Comparison of ENCODE assay signal across 16 mouse cellular contexts in the genomic region with DNA sequence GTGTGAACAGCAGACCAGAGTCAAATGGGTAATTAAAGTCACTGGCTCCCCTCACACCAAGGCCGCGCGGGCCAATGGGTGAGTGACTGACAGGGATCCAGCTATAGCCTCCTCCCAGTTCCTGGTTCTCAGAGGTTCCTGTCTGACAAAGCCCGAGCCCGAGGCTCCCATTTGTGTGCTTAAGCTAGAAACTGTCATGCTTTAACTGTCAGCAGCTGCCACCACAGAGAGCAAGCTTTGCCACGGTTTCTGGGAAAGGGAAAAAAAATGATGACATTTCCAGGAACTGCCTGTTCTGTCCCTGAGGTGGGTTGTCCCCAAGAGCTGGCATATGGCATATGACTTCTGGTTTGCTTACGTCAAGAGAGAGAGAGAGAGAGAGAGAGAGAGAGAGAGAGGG.
A peak's percentile ranks its signal among the peaks of the same experiment; 100 is the strongest.
DNase-seq lines count a peak whose midpoint lies in the region; ATAC-seq lines count a peak whose summit lies in the region.
"Had no signal": no experiment of that assay in that cellular context is flagged by ENCODE, and none has a peak within 500 bp of the region (broad histone marks: within the 10 kb centered on the region; RNA-seq: fewer than 3 reads in every experiment).

No protein-coding gene starts in this region.

- whole genome bisulfite sequencing in hindbrain, embryonic 15.5 days = 35% methylated on average over 7 of the region's 7 CpGs
- 52% methylated on average over 7 of the region's 7 CpGs for WGBS in midbrain, embryonic 13.5 days

- no peaks in the 10 kb centered on the region for H3K27me3 ChIP-seq in hindbrain, embryonic 15.5 days
- H3K27me3 ChIP-seq in midbrain, embryonic 13.5 days = no peaks in the 10 kb centered on the region
- H3K27me3 ChIP-seq: embryonic facial prominence, embryonic 15.5 days; midbrain, embryonic 12.5 days had no signal

- 0 out of 2 replicates have a peak, but pooled peaks cover 4% of the 10 kb centered on the region for H3K4me1 ChIP-seq in hindbrain, embryonic 15.5 days (replicated peaks)
- peaks cover 4% of the 10 kb centered on the region; the same call in 1 of the 2 replicates for H3K4me1 ChIP-seq in midbrain, embryonic 13.5 days (replicated peaks)
- H3K4me1 ChIP-seq: embryonic facial prominence, embryonic 15.5 days had no signal

- no peak overlapping the region for H3K4me3 ChIP-seq in hindbrain, embryonic 15.5 days
- H3K4me3 ChIP-seq in midbrain, embryonic 13.5 days (replicated peaks) = no peak overlapping the region
- H3K4me3 ChIP-seq: embryonic facial prominence, embryonic 15.5 days; midbrain, embryonic 12.5 days had no signal

- H3K27ac ChIP-seq in hindbrain, embryonic 15.5 days (replicated peaks) = peak overlapping the region; percentile 10
- H3K27ac ChIP-seq in midbrain, embryonic 13.5 days = 0 out of 2 replicates have a peak overlapping the region, but pooled peaks have one; percentile 49
- H3K27ac ChIP-seq: embryonic facial prominence, embryonic 15.5 days; midbrain, embryonic 12.5 days had no signal

- H3K36me3 ChIP-seq in hindbrain, embryonic 15.5 days = no peaks in the 10 kb centered on the region
- no peaks in the 10 kb centered on the region for H3K36me3 ChIP-seq in midbrain, embryonic 13.5 days
- H3K36me3 ChIP-seq: embryonic facial prominence, embryonic 15.5 days; midbrain, embryonic 12.5 days had no signal

- H3K9ac ChIP-seq in hindbrain, embryonic 15.5 days = no peak overlapping the region
- no peak overlapping the region for H3K9ac ChIP-seq in midbrain, embryonic 13.5 days (replicated peaks)
- H3K9ac ChIP-seq: embryonic facial prominence, embryonic 15.5 days; lung, embryonic 14.5 days; midbrain, embryonic 12.5 days had no signal

- 0 out of 2 replicates have a peak, but pooled peaks have one; percentile 19 for ATAC-seq in hindbrain, embryonic 15.5 days (ENCODE audit: low FRiP score, low read depth)
- no peak for ATAC-seq in midbrain, embryonic 13.5 days

- H3K9me3 ChIP-seq in hindbrain, embryonic 15.5 days = no peaks in the 10 kb centered on the region
- no peaks in the 10 kb centered on the region for H3K9me3 ChIP-seq in midbrain, embryonic 13.5 days
- H3K9me3 ChIP-seq: embryonic facial prominence, embryonic 15.5 days; midbrain, embryonic 12.5 days had no signal

- no peak overlapping the region for H3K4me2 ChIP-seq in hindbrain, embryonic 15.5 days
- H3K4me2 ChIP-seq in midbrain, embryonic 13.5 days (replicated peaks) = no peak overlapping the region
- H3K4me2 ChIP-seq: embryonic facial prominence, embryonic 15.5 days; lung, embryonic 14.5 days; midbrain, embryonic 12.5 days had no signal

- peak; percentile 14 to 21 for DNase-seq in frontal cortex, postnatal 36 days (ENCODE audit: low spot score in 2 of 2)
- DNase-seq in frontal cortex, postnatal 25 days (ENCODE audit: low spot score in 2 of 2) = no peak
- DNase-seq in ZHBTc4 (ENCODE audit: low read depth, low spot score) = peak; percentile 16
- no peak for DNase-seq in adrenal gland, adult 18-20 months (ENCODE audit: low spot score in 2 of 2)
- DNase-seq in ovary, postnatal 36 days (ENCODE audit: low spot score) = no peak
- no peak for DNase-seq in cerebellum, adult 9-10 months
- DNase-seq: cerebellum, adult 9-11 months; heart, adult 18-20 months; heart, postnatal 10 days; kidney, adult 18-20 months; liver; lung, embryonic 14.5 days had no signal

Comparison
In these comparisons a context has a peak if more than half of its experiments do, and no peak if none do; other contexts are left out.
1. DNase-seq: peak in frontal cortex, postnatal 36 days (2 of 2) and ZHBTc4 (single experiment); none in frontal cortex, postnatal 25 days (0 of 2), adrenal gland, adult 18-20 months (0 of 2), ovary, postnatal 36 days (single experiment) and cerebellum, adult 9-10 months (single experiment).